Mouse (Mus musculus): ENCODE data around the gene Gm17490. TPM values are rescaled to one million over a fixed set of nuclear protein-coding genes. Genes with fewer than 3 reads are reported as not detected.

The Gm17490 gene
- polyA plus RNA-seq, 1 experiment: not detected

- no peaks in the 10 kb centered on the region for H3K27me3 ChIP-seq (ENCODE audit: control insufficient read depth, insufficient read depth, insufficient read length)
- no peaks in the 10 kb centered on the region for H3K79me2 ChIP-seq (ENCODE audit: control insufficient read depth, insufficient read depth)
- H3K36me3 ChIP-seq (ENCODE audit: control insufficient read depth, insufficient read depth): no peaks in the 10 kb centered on the region
- H3K4me2 ChIP-seq (ENCODE audit: low read depth): peak overlapping the region; percentile 50
- TF ChIP-seq TCF3 (IDR thresholded peaks at IDR 0.05; ENCODE audit: insufficient read length, low read depth) (no peak), MYOD1 (IDR thresholded peaks at IDR 0.05; ENCODE audit: control insufficient read depth in 1 of 3, insufficient read length in 2 of 3, low read depth in 2 of 3) (no peak), SRF (IDR thresholded peaks at IDR 0.05; ENCODE audit: control insufficient read depth, insufficient read length, low read depth) (no peak), REST (IDR thresholded peaks at IDR 0.05; ENCODE audit: insufficient read depth, insufficient read length) (no peak), E2F4 (IDR thresholded peaks at IDR 0.05; ENCODE audit: insufficient read depth) (no peak), USF1 (IDR thresholded peaks at IDR 0.05; ENCODE audit: low read depth) (no peak), CEBPB (IDR thresholded peaks at IDR 0.05; ENCODE audit: insufficient read depth, poor library complexity, severe bottlenecking) (no peak), POLR2AphosphoS2 (IDR thresholded peaks at IDR 0.05; ENCODE audit: insufficient read length, low read depth) (no peak), MAX (IDR thresholded peaks at IDR 0.05; ENCODE audit: low read depth) (no peak), POLR2A (IDR thresholded peaks at IDR 0.05; ENCODE audit: insufficient read length, low read depth) (no peak), TCF12 (IDR thresholded peaks at IDR 0.05; ENCODE audit: insufficient read depth, poor library complexity, severe bottlenecking) (no peak), MYOG (IDR thresholded peaks at IDR 0.05; ENCODE audit: control insufficient read depth in 1 of 3, insufficient read depth in 1 of 3, insufficient read length in 2 of 3, low read depth in 2 of 3) (no peak)
- H3ac ChIP-seq (ENCODE audit: control insufficient read depth, insufficient read length): no peak overlapping the region
- H3K4me3 ChIP-seq: no peak overlapping the region
These were observed 29.2 kb upstream of the Gm17490 start for GRCm38 (mm10) chr2:11654990-11655931.

GRCm38 (mm10) chr2:11653780-11654179 lies 27.7 kb upstream of the Gm17490 start:
- Histone ChIP-seq H3K79me2 (ENCODE audit: control insufficient read depth, insufficient read depth) (no peaks in the 10 kb centered on the region), H3K4me2 (ENCODE audit: low read depth) (no peak overlapping the region), H3K36me3 (ENCODE audit: control insufficient read depth, insufficient read depth) (no peaks in the 10 kb centered on the region), H3K27me3 (ENCODE audit: control insufficient read depth, insufficient read depth, insufficient read length) (no peaks in the 10 kb centered on the region), H3ac (ENCODE audit: control insufficient read depth, insufficient read length) (no peak overlapping the region), H3K4me3 (no peak overlapping the region)
- TF ChIP-seq TCF12 (IDR thresholded peaks at IDR 0.05; ENCODE audit: insufficient read depth, poor library complexity, severe bottlenecking): no peak
- no peak for TF ChIP-seq SRF (IDR thresholded peaks at IDR 0.05; ENCODE audit: control insufficient read depth, insufficient read length, low read depth)
- TF ChIP-seq USF1 (IDR thresholded peaks at IDR 0.05; ENCODE audit: low read depth): no peak
- TF ChIP-seq REST (IDR thresholded peaks at IDR 0.05; ENCODE audit: insufficient read depth, insufficient read length): no peak
- no peak for TF ChIP-seq TCF3 (IDR thresholded peaks at IDR 0.05; ENCODE audit: insufficient read length, low read depth)

GRCm38 (mm10) chr2:11653330-11653729 lies 27.3 kb upstream of the Gm17490 start:
- no peak overlapping the region for H3ac ChIP-seq (ENCODE audit: control insufficient read depth, insufficient read length)
- TF ChIP-seq SRF (IDR thresholded peaks at IDR 0.05; ENCODE audit: control insufficient read depth, insufficient read length, low read depth) (no peak), POLR2A (IDR thresholded peaks at IDR 0.05; ENCODE audit: insufficient read length, low read depth) (no peak), MAX (IDR thresholded peaks at IDR 0.05; ENCODE audit: low read depth) (no peak), REST (IDR thresholded peaks at IDR 0.05; ENCODE audit: insufficient read depth, insufficient read length) (no peak), POLR2AphosphoS2 (IDR thresholded peaks at IDR 0.05; ENCODE audit: insufficient read length, low read depth) (no peak), E2F4 (IDR thresholded peaks at IDR 0.05; ENCODE audit: insufficient read depth) (no peak), MYOG (IDR thresholded peaks at IDR 0.05; ENCODE audit: control insufficient read depth in 1 of 3, insufficient read depth in 1 of 3, insufficient read length in 2 of 3, low read depth in 2 of 3) (no peak), TCF12 (IDR thresholded peaks at IDR 0.05; ENCODE audit: insufficient read depth, poor library complexity, severe bottlenecking) (no peak), TCF3 (IDR thresholded peaks at IDR 0.05; ENCODE audit: insufficient read length, low read depth) (no peak), USF1 (IDR thresholded peaks at IDR 0.05; ENCODE audit: low read depth) (no peak), CEBPB (IDR thresholded peaks at IDR 0.05; ENCODE audit: insufficient read depth, poor library complexity, severe bottlenecking) (no peak), MYOD1 (IDR thresholded peaks at IDR 0.05; ENCODE audit: control insufficient read depth in 1 of 3, insufficient read length in 2 of 3, low read depth in 2 of 3) (no peak)
- no peaks in the 10 kb centered on the region for H3K27me3 ChIP-seq (ENCODE audit: control insufficient read depth, insufficient read depth, insufficient read length)
- no peaks in the 10 kb centered on the region for H3K36me3 ChIP-seq (ENCODE audit: control insufficient read depth, insufficient read depth)
- H3K79me2 ChIP-seq (ENCODE audit: control insufficient read depth, insufficient read depth): no peaks in the 10 kb centered on the region
- no peak overlapping the region for H3K4me2 ChIP-seq (ENCODE audit: low read depth)
- no peak overlapping the region for H3K4me3 ChIP-seq

- no peaks in the 10 kb centered on the region for H3K27me3 ChIP-seq (ENCODE audit: control insufficient read depth, insufficient read depth, insufficient read length)
- no peak overlapping the region for H3ac ChIP-seq (ENCODE audit: control insufficient read depth, insufficient read length)
- H3K4me2 ChIP-seq (ENCODE audit: low read depth): no peak overlapping the region
- no peaks in the 10 kb centered on the region for H3K36me3 ChIP-seq (ENCODE audit: control insufficient read depth, insufficient read depth)
- no peaks in the 10 kb centered on the region for H3K79me2 ChIP-seq (ENCODE audit: control insufficient read depth, insufficient read depth)
- TF ChIP-seq CEBPB (IDR thresholded peaks at IDR 0.05; ENCODE audit: insufficient read depth, poor library complexity, severe bottlenecking) (no peak), TCF12 (IDR thresholded peaks at IDR 0.05; ENCODE audit: insufficient read depth, poor library complexity, severe bottlenecking) (no peak), POLR2AphosphoS2 (IDR thresholded peaks at IDR 0.05; ENCODE audit: insufficient read length, low read depth) (no peak), POLR2A (IDR thresholded peaks at IDR 0.05; ENCODE audit: insufficient read length, low read depth) (no peak), TCF3 (IDR thresholded peaks at IDR 0.05; ENCODE audit: insufficient read length, low read depth) (no peak), MYOG (IDR thresholded peaks at IDR 0.05; ENCODE audit: control insufficient read depth in 1 of 3, insufficient read depth in 1 of 3, insufficient read length in 2 of 3, low read depth in 2 of 3) (no peak), MAX (IDR thresholded peaks at IDR 0.05; ENCODE audit: low read depth) (no peak), E2F4 (IDR thresholded peaks at IDR 0.05; ENCODE audit: insufficient read depth) (no peak), USF1 (IDR thresholded peaks at IDR 0.05; ENCODE audit: low read depth) (no peak), SRF (IDR thresholded peaks at IDR 0.05; ENCODE audit: control insufficient read depth, insufficient read length, low read depth) (no peak), MYOD1 (IDR thresholded peaks at IDR 0.05; ENCODE audit: control insufficient read depth in 1 of 3, insufficient read length in 2 of 3, low read depth in 2 of 3) (no peak), REST (IDR thresholded peaks at IDR 0.05; ENCODE audit: insufficient read depth, insufficient read length) (no peak)
- H3K4me3 ChIP-seq: no peak overlapping the region
These were observed 26.7 kb upstream of the Gm17490 start for GRCm38 (mm10) chr2:11652780-11653179.
